Mouse (Mus musculus): ENCODE measurements around the gene Mettl27. TPM values are rescaled to one million over a fixed set of nuclear protein-coding genes. Genes with fewer than 3 reads are reported as not detected.

Gene Mettl27
- 17.2 and 21.3 TPM in 2 replicates for polyA plus RNA-seq (2015; fragmentation: Nextera tagmentation; extraction: Ambion mirVana)

- Histone ChIP-seq H3K9ac (peak within 1 kb of the TSS; percentile 80), H3K4me1 (replicated peaks) (peaks cover 31% of the 10 kb centered on the region), H3K9me3 (replicated peaks) (no peaks in the 10 kb centered on the region), H3K4me3 (replicated peaks) (peak within 1 kb of the TSS; percentile 89), H3K36me3 (replicated peaks) (peaks cover 19% of the 10 kb centered on the region), H3K27me3 (peaks cover 15% of the 10 kb centered on the region), H3K4me2 (peak within 1 kb of the TSS; percentile 91), H3K27ac (replicated peaks) (peak within 1 kb of the TSS; percentile 98)
- WGBS (ENCODE audit: insufficient replicate concordance): under 1% methylated on average over 41 of the region's 41 CpGs
- ATAC-seq (ENCODE audit: insufficient read depth): peak; percentile 94
Measured at GRCm38 (mm10) chr5:134932179-134932902, at the start of gene Mettl27. Gene Mettl27, plus strand, starts transcription at chr5:134932368.

GRCm38 (mm10) chr5:134883077-134883476 is 49.1 kb upstream of the Mettl27 start:
- Histone ChIP-seq H3K4me3 (replicated peaks) (no peak overlapping the region), H3K27me3 (no peaks in the 10 kb centered on the region), H3K27ac (replicated peaks) (no peak overlapping the region), H3K9me3 (replicated peaks) (no peaks in the 10 kb centered on the region), H3K9ac (no peak overlapping the region), H3K4me1 (replicated peaks) (no peaks in the 10 kb centered on the region), H3K4me2 (no peak overlapping the region), H3K36me3 (replicated peaks) (no peaks in the 10 kb centered on the region)
- 56% methylated on average over 3 of the region's 3 CpGs for WGBS (ENCODE audit: insufficient replicate concordance)
- ATAC-seq (ENCODE audit: insufficient read depth): no peak

GRCm38 (mm10) chr5:134887447-134888335 is 44.5 kb upstream of the Mettl27 start:
- Histone ChIP-seq H3K4me1 (replicated peaks) (no peaks in the 10 kb centered on the region), H3K9me3 (replicated peaks) (no peaks in the 10 kb centered on the region), H3K9ac (no peak overlapping the region), H3K36me3 (replicated peaks) (no peaks in the 10 kb centered on the region), H3K27me3 (no peaks in the 10 kb centered on the region), H3K4me2 (no peak overlapping the region), H3K27ac (replicated peaks) (no peak overlapping the region), H3K4me3 (replicated peaks) (no peak overlapping the region)
- 34% methylated on average over 18 of the region's 18 CpGs for WGBS (ENCODE audit: insufficient replicate concordance)
- peak; percentile 42; the same call in 1 of the 2 replicates for ATAC-seq (ENCODE audit: insufficient read depth)

GRCm38 (mm10) chr5:134888505-134888904 is 43.7 kb upstream of the Mettl27 start:
- H3K27me3 ChIP-seq: no peaks in the 10 kb centered on the region
- no peak for ATAC-seq (ENCODE audit: insufficient read depth)
- no peak overlapping the region for H3K27ac ChIP-seq (replicated peaks)
- WGBS (ENCODE audit: insufficient replicate concordance): 70% methylated on average over 7 of the region's 7 CpGs
- H3K9me3 ChIP-seq (replicated peaks): no peaks in the 10 kb centered on the region
- H3K4me1 ChIP-seq (replicated peaks): no peaks in the 10 kb centered on the region
- H3K4me2 ChIP-seq: no peak overlapping the region
- H3K9ac ChIP-seq: no peak overlapping the region
- H3K4me3 ChIP-seq (replicated peaks): no peak overlapping the region
- H3K36me3 ChIP-seq (replicated peaks): no peaks in the 10 kb centered on the region

- H3K27ac ChIP-seq (replicated peaks): no peak overlapping the region
- no peak overlapping the region for H3K9ac ChIP-seq
- H3K27me3 ChIP-seq: no peaks in the 10 kb centered on the region
- no peaks in the 10 kb centered on the region for H3K4me1 ChIP-seq (replicated peaks)
- WGBS (ENCODE audit: insufficient replicate concordance): 62% methylated on average over 6 of the region's 6 CpGs
- no peak for ATAC-seq (ENCODE audit: insufficient read depth)
- H3K4me2 ChIP-seq: no peak overlapping the region
- H3K36me3 ChIP-seq (replicated peaks): no peaks in the 10 kb centered on the region
- H3K4me3 ChIP-seq (replicated peaks): no peak overlapping the region
- no peaks in the 10 kb centered on the region for H3K9me3 ChIP-seq (replicated peaks)
Measured at GRCm38 (mm10) chr5:134890601-134891054, 41.5 kb upstream of the Mettl27 start.

- no peaks in the 10 kb centered on the region for H3K9me3 ChIP-seq (replicated peaks)
- H3K27me3 ChIP-seq: no peaks in the 10 kb centered on the region
- no peak overlapping the region for H3K27ac ChIP-seq (replicated peaks)
- no peak overlapping the region for H3K4me3 ChIP-seq (replicated peaks)
- no peak for ATAC-seq (ENCODE audit: insufficient read depth)
- 46% methylated on average over 8 of the region's 8 CpGs for WGBS (ENCODE audit: insufficient replicate concordance)
- no peak overlapping the region for H3K9ac ChIP-seq
- H3K36me3 ChIP-seq (replicated peaks): no peaks in the 10 kb centered on the region
- H3K4me1 ChIP-seq (replicated peaks): no peaks in the 10 kb centered on the region
- no peak overlapping the region for H3K4me2 ChIP-seq
Measured at GRCm38 (mm10) chr5:134891552-134891951, 40.6 kb upstream of the Mettl27 start.

- H3K9ac ChIP-seq: no peak overlapping the region
- H3K4me3 ChIP-seq (replicated peaks): no peak overlapping the region
- ATAC-seq (ENCODE audit: insufficient read depth): no peak
- no peak overlapping the region for H3K27ac ChIP-seq (replicated peaks)
- no peaks in the 10 kb centered on the region for H3K36me3 ChIP-seq (replicated peaks)
- H3K27me3 ChIP-seq: no peaks in the 10 kb centered on the region
- WGBS (ENCODE audit: insufficient replicate concordance): 52% methylated on average over 5 of the region's 5 CpGs
- no peaks in the 10 kb centered on the region for H3K4me1 ChIP-seq (replicated peaks)
- H3K4me2 ChIP-seq: no peak overlapping the region
- no peaks in the 10 kb centered on the region for H3K9me3 ChIP-seq (replicated peaks)
Measured at GRCm38 (mm10) chr5:134892717-134893116, 39.5 kb upstream of the Mettl27 start.

- Histone ChIP-seq H3K9me3 (replicated peaks) (no peaks in the 10 kb centered on the region), H3K4me3 (replicated peaks) (no peak overlapping the region), H3K4me1 (replicated peaks) (no peaks in the 10 kb centered on the region), H3K27ac (replicated peaks) (no peak overlapping the region), H3K9ac (no peak overlapping the region), H3K4me2 (no peak overlapping the region), H3K27me3 (no peaks in the 10 kb centered on the region), H3K36me3 (replicated peaks) (no peaks in the 10 kb centered on the region)
- no peak for ATAC-seq (ENCODE audit: insufficient read depth)
- 76% methylated on average over 8 of the region's 8 CpGs for WGBS (ENCODE audit: insufficient replicate concordance)
Measured at GRCm38 (mm10) chr5:134895291-134895690, 36.9 kb upstream of the Mettl27 start.

- Histone ChIP-seq H3K9me3 (replicated peaks) (no peaks in the 10 kb centered on the region), H3K4me2 (no peak overlapping the region), H3K27me3 (no peaks in the 10 kb centered on the region), H3K27ac (replicated peaks) (no peak overlapping the region), H3K4me1 (replicated peaks) (no peaks in the 10 kb centered on the region), H3K36me3 (replicated peaks) (no peaks in the 10 kb centered on the region), H3K9ac (no peak overlapping the region), H3K4me3 (replicated peaks) (no peak overlapping the region)
- WGBS (ENCODE audit: insufficient replicate concordance): 65% methylated on average over 8 of the region's 8 CpGs
- no peak for ATAC-seq (ENCODE audit: insufficient read depth)
Measured at GRCm38 (mm10) chr5:134896965-134897364, 35.2 kb upstream of the Mettl27 start.

GRCm38 (mm10) chr5:134897596-134897995 is 34.6 kb upstream of the Mettl27 start:
- H3K27me3 ChIP-seq: no peaks in the 10 kb centered on the region
- WGBS (ENCODE audit: insufficient replicate concordance): 74% methylated on average over 17 of the region's 17 CpGs
- H3K4me3 ChIP-seq (replicated peaks): no peak overlapping the region
- no peaks in the 10 kb centered on the region for H3K36me3 ChIP-seq (replicated peaks)
- H3K9ac ChIP-seq: no peak overlapping the region
- no peaks in the 10 kb centered on the region for H3K4me1 ChIP-seq (replicated peaks)
- H3K4me2 ChIP-seq: no peak overlapping the region
- H3K27ac ChIP-seq (replicated peaks): no peak overlapping the region
- H3K9me3 ChIP-seq (replicated peaks): no peaks in the 10 kb centered on the region
- ATAC-seq (ENCODE audit: insufficient read depth): no peak

GRCm38 (mm10) chr5:134901012-134901643 is 31.0 kb upstream of the Mettl27 start:
- H3K36me3 ChIP-seq (replicated peaks): no peaks in the 10 kb centered on the region
- H3K27me3 ChIP-seq: no peaks in the 10 kb centered on the region
- no peak overlapping the region for H3K27ac ChIP-seq (replicated peaks)
- no peaks in the 10 kb centered on the region for H3K9me3 ChIP-seq (replicated peaks)
- H3K4me3 ChIP-seq (replicated peaks): no peak overlapping the region
- no peaks in the 10 kb centered on the region for H3K4me1 ChIP-seq (replicated peaks)
- no peak overlapping the region for H3K9ac ChIP-seq
- WGBS (ENCODE audit: insufficient replicate concordance): 39% methylated on average over 12 of the region's 12 CpGs
- no peak for ATAC-seq (ENCODE audit: insufficient read depth)
- H3K4me2 ChIP-seq: no peak overlapping the region
